Mouse (Mus musculus) embryonic facial prominence, embryonic 14.5 days (tissue): ENCODE data around the gene Grin3b. TPM values are rescaled to one million over a fixed set of nuclear protein-coding genes. Genes with fewer than 3 reads are reported as not detected.

Experiments
- ATAC-seq: fragments of 200-750 bp; cut with Nextera tagmentation; 2 replicates; pipeline ENCODE4 v1.8.0; 2017; ENCODE audit warnings: low read depth, moderate number of reproducible peaks, moderate TSS enrichment
- DNase-seq: peaks from one replicate; pipeline ENCODE4 v3.0.0-alpha.2; 2015; ENCODE audit warnings: low spot score
- H3K27ac ChIP-seq: fragments of 300-500 bp; sonication (generic); replicated peaks from 2 replicates; pipeline ENCODE4 v1.5.1; 2014; ENCODE audit warnings: low read depth, mild to moderate bottlenecking, low read length, moderate library complexity
- H3K27me3 ChIP-seq: fragments of 300-500 bp; sonication (generic); replicated peaks from 2 replicates; pipeline ENCODE4 v1.6.1; 2014; ENCODE audit warnings: low read length; ENCODE audit not compliant: control insufficient read depth, insufficient read depth
- H3K36me3 ChIP-seq: fragments of 300-500 bp; sonication (generic); 2 replicates; pipeline ENCODE4 v1.6.1; 2014; ENCODE audit warnings: low read length, mixed read lengths; ENCODE audit not compliant: control insufficient read depth, insufficient read depth
- H3K4me1 ChIP-seq: fragments of 300-500 bp; sonication (generic); 2 replicates; pipeline ENCODE4 v1.6.1; 2014; ENCODE audit warnings: antibody characterized with exemption, low read length; ENCODE audit not compliant: control insufficient read depth, insufficient read depth
- H3K4me2 ChIP-seq: fragments of 300-500 bp; sonication (generic); 2 replicates; pipeline ENCODE4 v1.6.1; 2014; ENCODE audit warnings: low read depth, mild to moderate bottlenecking, low read length, moderate library complexity, mixed read lengths
- H3K4me3 ChIP-seq: fragments of 300-500 bp; sonication (generic); 2 replicates; pipeline ENCODE4 v1.5.1; 2014; ENCODE audit warnings: low read depth, mild to moderate bottlenecking, low read length
- H3K9ac ChIP-seq: fragments of 300-500 bp; sonication (generic); 2 replicates; pipeline ENCODE4 v1.6.1; 2014; ENCODE audit warnings: low read depth, mild to moderate bottlenecking, low read length, moderate library complexity, mixed read lengths
- H3K9me3 ChIP-seq: fragments of 300-500 bp; sonication (generic); 2 replicates; pipeline ENCODE4 v1.6.1; 2016; ENCODE audit warnings: low read length; ENCODE audit not compliant: control insufficient read depth
- WGBS: fragments of 180-500 bp; shearing (Covaris S2); extraction: QIAGEN DNeasy Blood & Tissue Kit; methylation state at CpG from one replicate; pipeline ENCODE4 v1.1.7; 2014; 5-methylcytosine and 5-hydroxymethylcytosine counted together
- polyA plus RNA-seq: library from polyadenylated mRNA; unstranded; fragments of >200 nt; fragmentation: Nextera tagmentation; extraction: Ambion mirVana; gene quantifications from 2 replicates; pipeline ENCODE4 v1.2.1, GENCODE M21; 2014

Gene Grin3b
- polyA plus RNA-seq, 1 experiment from 2014 or later, result 0.56 TPM

GRCm38 (mm10) chr10:79945507-79946234, 24.8 kb upstream of the Grin3b start:
- H3K9me3 ChIP-seq, result no peaks in the 10 kb centered on the region
- H3K9ac ChIP-seq, result peak overlapping the region; percentile 40; the same call in 1 of the 2 replicates
- ATAC-seq, result peak; percentile 76
- H3K27ac ChIP-seq, result peak overlapping the region; percentile 68
- peak overlapping the region; percentile 19 for H3K4me2 ChIP-seq
- H3K36me3 ChIP-seq, result peaks cover 39% of the 10 kb centered on the region
- DNase-seq, result peak; percentile 85
- no peaks in the 10 kb centered on the region for H3K27me3 ChIP-seq
- 28% methylated on average over 14 of the region's 16 CpGs for WGBS
- peaks cover 14% of the 10 kb centered on the region for H3K4me1 ChIP-seq
- no peak overlapping the region for H3K4me3 ChIP-seq

- peak overlapping the region; percentile 52; the same call in 1 of the 2 replicates for H3K27ac ChIP-seq
- H3K9ac ChIP-seq, result no peak overlapping the region
- DNase-seq, result peak; percentile 60
Observed at GRCm38 (mm10) chr10:79946752-79947322, 23.7 kb upstream of the Grin3b start.

DNA sequence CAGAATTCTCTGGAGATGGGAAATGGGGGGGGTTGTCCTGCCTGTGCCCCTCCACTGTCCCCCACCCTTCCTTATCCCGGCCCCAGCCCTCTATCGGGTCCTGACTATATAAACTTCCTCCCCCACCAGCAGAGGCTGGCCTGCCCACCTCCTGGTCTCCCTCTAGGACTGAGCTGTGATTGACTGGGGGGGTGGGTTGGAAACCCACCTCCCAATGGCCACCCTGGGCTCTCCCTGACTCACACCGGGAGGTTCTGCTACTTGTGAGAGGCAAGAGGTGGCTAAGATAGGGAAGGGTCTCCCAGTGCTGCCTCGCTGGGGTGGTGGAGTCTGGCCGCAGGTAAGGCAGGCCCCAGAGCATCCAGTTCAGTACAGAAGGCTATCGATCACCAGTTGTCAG, 23.0 kb upstream of the Grin3b start:
- H3K27ac ChIP-seq, result no peak overlapping the region
- no peak for ATAC-seq

More at GRCm38 (mm10) chr10:79946752-79947322, 23.7 kb upstream of the Grin3b start:
- ATAC-seq, result no peak
- no peak overlapping the region for H3K4me3 ChIP-seq
- H3K36me3 ChIP-seq, result peaks cover 43% of the 10 kb centered on the region
- peak overlapping the region; percentile 14; the same call in 1 of the 2 replicates for H3K4me2 ChIP-seq
- peaks cover 14% of the 10 kb centered on the region for H3K4me1 ChIP-seq
- no peaks in the 10 kb centered on the region for H3K9me3 ChIP-seq
- H3K27me3 ChIP-seq, result no peaks in the 10 kb centered on the region
- 34% methylated on average over 4 of the region's 7 CpGs for WGBS

GRCm38 (mm10) chr10:79949873-79950272, 20.6 kb upstream of the Grin3b start:
- Histone ChIP-seq H3K4me3 (no peak overlapping the region), H3K4me2 (no peak overlapping the region), H3K36me3 (peaks cover 49% of the 10 kb centered on the region), H3K27ac (no peak overlapping the region), H3K27me3 (no peaks in the 10 kb centered on the region), H3K9me3 (no peaks in the 10 kb centered on the region), H3K4me1 (peaks cover 12% of the 10 kb centered on the region), H3K9ac (no peak overlapping the region)
- 86% methylated on average over 4 of the region's 4 CpGs for WGBS
- DNase-seq (no peak), ATAC-seq (no peak)

More for the DNA sequence above, 23.0 kb upstream of the Grin3b start:
- H3K4me3 ChIP-seq, result no peak overlapping the region
- H3K9me3 ChIP-seq, result no peaks in the 10 kb centered on the region
- no peaks in the 10 kb centered on the region for H3K27me3 ChIP-seq
- peaks cover 14% of the 10 kb centered on the region for H3K4me1 ChIP-seq
- 76% methylated on average over 6 of the region's 6 CpGs for WGBS
- peaks cover 43% of the 10 kb centered on the region for H3K36me3 ChIP-seq
- no peak overlapping the region for H3K9ac ChIP-seq
- DNase-seq, result no peak
- no peak overlapping the region for H3K4me2 ChIP-seq

- Histone ChIP-seq H3K4me1 (peaks cover 5% of the 10 kb centered on the region; the same call in 1 of the 2 replicates), H3K4me3 (no peak overlapping the region), H3K27ac (no peak overlapping the region), H3K27me3 (no peaks in the 10 kb centered on the region), H3K36me3 (peaks cover 49% of the 10 kb centered on the region), H3K4me2 (no peak overlapping the region), H3K9me3 (no peaks in the 10 kb centered on the region), H3K9ac (no peak overlapping the region)
- DNase-seq (no peak), ATAC-seq (no peak)
- 84% methylated on average over 18 of the region's 18 CpGs for WGBS
Observed at GRCm38 (mm10) chr10:79950661-79951060, 19.9 kb upstream of the Grin3b start.

DNA sequence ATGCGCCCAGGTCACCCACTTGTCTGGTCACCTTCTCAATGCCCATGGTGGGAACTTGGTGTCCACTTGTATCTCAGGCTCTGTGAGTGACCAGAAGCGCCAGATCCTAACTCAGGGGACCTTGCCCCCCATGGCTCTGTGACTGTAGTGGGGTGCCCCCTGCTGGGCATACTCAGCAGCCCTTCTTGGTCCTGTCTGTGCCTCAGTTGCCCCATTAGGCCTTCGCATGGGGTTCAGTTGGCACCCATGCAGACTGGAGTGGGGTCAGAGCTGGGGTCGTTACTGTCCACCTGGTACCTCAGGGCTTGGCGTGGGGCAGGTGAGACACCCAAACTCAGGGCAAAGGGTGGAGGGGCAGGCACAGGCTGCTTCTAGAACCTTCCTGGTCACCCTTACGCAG, 16.6 kb upstream of the Grin3b start:
- ATAC-seq (no peak), DNase-seq (no peak)
- Histone ChIP-seq H3K4me3 (no peak overlapping the region), H3K27ac (no peak overlapping the region), H3K4me1 (no peaks in the 10 kb centered on the region), H3K4me2 (no peak overlapping the region), H3K9me3 (no peaks in the 10 kb centered on the region), H3K36me3 (peaks cover 37% of the 10 kb centered on the region), H3K27me3 (no peaks in the 10 kb centered on the region), H3K9ac (no peak overlapping the region)
- WGBS, result 91% methylated on average over 6 of the region's 6 CpGs

- Histone ChIP-seq H3K4me1 (peaks cover 1% of the 10 kb centered on the region; the same call in 1 of the 2 replicates), H3K27ac (no peak overlapping the region), H3K36me3 (peaks cover 19% of the 10 kb centered on the region), H3K4me2 (no peak overlapping the region), H3K9ac (peak overlapping the region; percentile 30; the same call in 1 of the 2 replicates), H3K4me3 (no peak overlapping the region), H3K27me3 (no peaks in the 10 kb centered on the region), H3K9me3 (no peaks in the 10 kb centered on the region)
- DNase-seq (no peak), ATAC-seq (no peak)
- 77% methylated on average over 9 of the region's 9 CpGs for WGBS
Observed at GRCm38 (mm10) chr10:79955691-79956090, 14.8 kb upstream of the Grin3b start.

DNA sequence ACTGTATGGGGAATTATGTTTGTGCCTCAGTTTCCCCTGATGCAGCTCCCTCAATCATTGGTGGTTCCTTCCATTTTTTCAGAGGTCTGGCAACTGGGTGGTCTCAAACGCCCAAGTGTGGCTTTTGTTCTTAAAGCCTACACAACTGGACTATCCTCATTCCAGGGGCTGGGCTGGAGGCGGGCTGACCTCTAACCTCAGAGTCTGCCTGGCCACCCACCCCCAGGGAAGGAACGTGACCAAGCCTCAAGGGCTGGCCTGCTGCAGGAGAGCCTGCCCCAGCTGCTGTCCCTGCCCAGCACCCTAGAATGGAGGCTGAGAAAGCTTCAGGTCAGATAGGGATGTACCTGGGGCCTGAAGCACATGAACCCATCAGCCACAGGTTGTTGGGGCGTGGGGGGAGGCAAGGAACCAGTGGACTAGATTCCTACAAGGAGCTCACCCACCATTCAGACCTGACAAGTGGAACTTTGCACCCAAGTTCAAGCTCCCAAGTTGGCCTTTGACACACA, 13.8 kb upstream of the Grin3b start:
- no peak for ATAC-seq

More for the DNA sequence above, 13.8 kb upstream of the Grin3b start:
- no peaks in the 10 kb centered on the region for H3K27me3 ChIP-seq
- no peak for DNase-seq
- H3K9me3 ChIP-seq, result no peaks in the 10 kb centered on the region
- no peak overlapping the region for H3K4me3 ChIP-seq
- no peak overlapping the region for H3K27ac ChIP-seq
- H3K4me1 ChIP-seq, result peaks cover 6% of the 10 kb centered on the region
- H3K4me2 ChIP-seq, result no peak overlapping the region
- WGBS, result 12% methylated on average over 4 of the region's 4 CpGs
- H3K9ac ChIP-seq, result no peak overlapping the region
- H3K36me3 ChIP-seq, result peaks cover 9% of the 10 kb centered on the region
